Mouse (Mus musculus): Measurements from ENCODE around the gene Pigo. TPM values are rescaled to one million over a fixed set of nuclear protein-coding genes. Genes with fewer than 3 reads are reported as not detected.

Pigo gene
- total and polyA plus RNA-seq, 3 experiments: 9.7 to 11.8 (median 11.2) TPM

DNA sequence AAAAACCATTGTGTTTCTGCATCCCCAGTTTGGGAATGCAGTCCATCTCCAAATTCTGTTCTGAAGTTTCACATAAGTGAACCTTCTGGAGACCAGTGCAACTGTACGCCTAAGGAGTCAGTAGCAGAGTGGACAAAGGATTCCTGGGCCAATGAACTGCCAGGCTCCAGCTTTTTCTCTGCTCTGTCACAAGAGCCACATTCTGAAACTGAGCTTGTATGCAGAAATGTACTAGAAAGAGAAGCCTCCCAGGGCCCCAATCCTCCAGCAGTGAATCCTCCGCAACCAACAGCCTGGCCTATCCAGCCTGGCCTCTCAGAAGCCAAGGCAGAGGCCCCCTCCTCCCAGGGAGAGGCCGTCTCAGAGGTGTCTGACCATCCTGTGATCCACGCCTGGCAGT is 52.7 kb downstream of the Pigo start:
- peaks cover 31% of the 10 kb centered on the region for H3K27me3 ChIP-seq (ENCODE audit: insufficient read depth, low read length)
- peaks cover 15% of the 10 kb centered on the region for H3K36me3 ChIP-seq (replicated peaks)
- no peak for ATAC-seq (ENCODE audit: extremely low read depth, insufficient number of reproducible peaks, low FRiP score, poor library complexity, severe bottlenecking)
- no peak for TF ChIP-seq TAL1 (conservative IDR thresholded peaks at IDR 0.05; ENCODE audit: low read depth, low read length)
- no peak for TF ChIP-seq POLR2AphosphoS5 (IDR thresholded peaks at IDR 0.05; ENCODE audit: insufficient replicate concordance, low read depth, low read length)
- no peak for TF ChIP-seq CTCF (IDR thresholded peaks at IDR 0.05; ENCODE audit: low read depth, low read length)
- no peak for TF ChIP-seq GATA2 (IDR thresholded peaks at IDR 0.05; ENCODE audit: borderline replicate concordance, low read depth, low read length)
- TF ChIP-seq GATA1 (IDR thresholded peaks at IDR 0.05; ENCODE audit: borderline replicate concordance, low read length): no peak
- no peak for DNase-seq (ENCODE audit: low spot score)
- no peak overlapping the region for H3K4me3 ChIP-seq (ENCODE audit: low read depth, low read length)
- no peaks in the 10 kb centered on the region for H3K9me3 ChIP-seq (replicated peaks)
- no peaks in the 10 kb centered on the region for H3K4me1 ChIP-seq (ENCODE audit: insufficient read depth, low read depth, low read length)

DNA sequence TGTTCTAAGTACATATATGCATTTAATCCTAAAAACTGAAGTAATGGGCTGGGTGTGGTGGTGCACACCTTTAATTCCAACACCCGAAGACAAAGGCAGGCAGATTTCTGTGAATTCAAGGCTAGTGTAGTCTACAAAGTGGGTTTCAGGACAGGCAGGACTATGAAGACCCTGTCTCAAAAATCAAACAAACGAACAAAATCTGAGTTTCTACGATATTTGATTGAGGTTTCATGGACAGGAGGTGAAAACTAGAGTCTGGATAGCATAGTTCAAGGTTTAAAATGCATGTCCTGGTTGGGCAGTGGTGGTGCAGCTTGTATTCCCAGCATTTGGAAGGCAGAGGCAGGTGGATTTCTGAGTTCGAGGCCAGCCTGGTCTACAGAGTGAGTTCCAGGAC is 56.3 kb downstream of the Pigo start, which contains the start of gene 1700022I11Rik:
Gene 1700022I11Rik, plus strand, starts transcription at position 301 of the 400 bp plus-strand sequence.
- ATAC-seq (ENCODE audit: extremely low read depth, insufficient number of reproducible peaks, low FRiP score, poor library complexity, severe bottlenecking) (no peak), DNase-seq (ENCODE audit: low spot score) (no peak)
- Histone ChIP-seq H3K4me1 (ENCODE audit: insufficient read depth, low read depth, low read length) (peaks cover 15% of the 10 kb centered on the region), H3K4me3 (ENCODE audit: low read depth, low read length) (no peak within 1 kb of the TSS), H3K36me3 (replicated peaks) (no peaks in the 10 kb centered on the region), H3K27me3 (ENCODE audit: insufficient read depth, low read length) (peaks cover 46% of the 10 kb centered on the region), H3K9me3 (replicated peaks) (no peaks in the 10 kb centered on the region)
- no peak for TF ChIP-seq GATA1 (IDR thresholded peaks at IDR 0.05; ENCODE audit: borderline replicate concordance, low read length)
- no peak for TF ChIP-seq GATA2 (IDR thresholded peaks at IDR 0.05; ENCODE audit: borderline replicate concordance, low read depth, low read length)
- TF ChIP-seq TAL1 (conservative IDR thresholded peaks at IDR 0.05; ENCODE audit: low read depth, low read length): no peak
- TF ChIP-seq CTCF (IDR thresholded peaks at IDR 0.05; ENCODE audit: low read depth, low read length): no peak
- no peak for TF ChIP-seq POLR2AphosphoS5 (IDR thresholded peaks at IDR 0.05; ENCODE audit: insufficient replicate concordance, low read depth, low read length)

Other genes starting within 250 kb of the Pigo start
- 11.5 and 14.5 TPM in 2 replicates for gene Fam205a1, start 171.9 kb downstream of the Pigo start, total RNA-seq (2014; fragmentation: Nextera tagmentation)
- gene Fam205a1, start 171.9 kb downstream of the Pigo start, total RNA-seq (2017): 0.12 and 0.16 TPM in 2 replicates
- gene Fam205a1, start 171.9 kb downstream of the Pigo start, polyA plus RNA-seq (2012): 0.10 and 0.14 TPM in 2 replicates
- 0.34 and 0.60 TPM in 2 replicates for gene Gm12394, start 169.0 kb downstream of the Pigo start, total RNA-seq (2014; fragmentation: Nextera tagmentation)
- not detected in 2 replicates for gene Gm12394, start 169.0 kb downstream of the Pigo start, total RNA-seq (2017)
- gene Gm12394, start 169.0 kb downstream of the Pigo start, polyA plus RNA-seq (2012): not detected in 2 replicates
- not detected in 2 replicates for gene Fam205c, start 151.6 kb downstream of the Pigo start, total RNA-seq (2014; fragmentation: Nextera tagmentation)
- 0.05 TPM in 1 of 2 replicates, not detected in the other for gene Fam205c, start 151.6 kb downstream of the Pigo start, total RNA-seq (2017)
- gene Fam205c, start 151.6 kb downstream of the Pigo start, polyA plus RNA-seq (2012): 0.05 TPM in 1 of 2 replicates, not detected in the other
- gene Phf24, start 109.2 kb downstream of the Pigo start, total RNA-seq (2014; fragmentation: Nextera tagmentation): 1.8 TPM in 1 of 2 replicates, not detected in the other
- gene Phf24, start 109.2 kb downstream of the Pigo start, total RNA-seq (2017): 0.29 and 0.98 TPM in 2 replicates
- 0.04 TPM in 2 replicates for gene Phf24, start 109.2 kb downstream of the Pigo start, polyA plus RNA-seq (2012)
- gene Dnajb5, start 76.0 kb downstream of the Pigo start, total RNA-seq (2014; fragmentation: Nextera tagmentation): 4.1 and 7.5 TPM in 2 replicates
- 1.3 and 1.5 TPM in 2 replicates for gene Dnajb5, start 76.0 kb downstream of the Pigo start, total RNA-seq (2017)
- gene Dnajb5, start 76.0 kb downstream of the Pigo start, polyA plus RNA-seq (2012): 1.2 and 1.4 TPM in 2 replicates
- gene 1700022I11Rik, start 56.2 kb downstream of the Pigo start, total RNA-seq (2014; fragmentation: Nextera tagmentation): not detected in 2 replicates
- gene 1700022I11Rik, start 56.2 kb downstream of the Pigo start, total RNA-seq (2017): 1.1 and 1.4 TPM in 2 replicates
- gene 1700022I11Rik, start 56.2 kb downstream of the Pigo start, polyA plus RNA-seq (2012): 0.15 TPM in 1 of 2 replicates, not detected in the other
- 132 and 136 TPM in 2 replicates for gene Vcp, start 25.3 kb downstream of the Pigo start, total RNA-seq (2014; fragmentation: Nextera tagmentation)
- 211 and 261 TPM in 2 replicates for gene Vcp, start 25.3 kb downstream of the Pigo start, total RNA-seq (2017)
- 223 and 236 TPM in 2 replicates for gene Vcp, start 25.3 kb downstream of the Pigo start, polyA plus RNA-seq (2012)
- gene Fancg, start 15.3 kb downstream of the Pigo start, total RNA-seq (2014; fragmentation: Nextera tagmentation): 15.2 and 16.8 TPM in 2 replicates
- gene Fancg, start 15.3 kb downstream of the Pigo start, total RNA-seq (2017): 12.9 and 18.7 TPM in 2 replicates
- 4.3 and 9.4 TPM in 2 replicates for gene Fancg, start 15.3 kb downstream of the Pigo start, polyA plus RNA-seq (2012)
- 191 and 233 TPM in 2 replicates for gene Stoml2, start 5.9 kb upstream of the Pigo start, total RNA-seq (2014; fragmentation: Nextera tagmentation)
- gene Stoml2, start 5.9 kb upstream of the Pigo start, total RNA-seq (2017): 157 and 170 TPM in 2 replicates
- gene Stoml2, start 5.9 kb upstream of the Pigo start, polyA plus RNA-seq (2012): 145 and 169 TPM in 2 replicates
- gene Fam214b, start 20.4 kb upstream of the Pigo start, total RNA-seq (2014; fragmentation: Nextera tagmentation): 10.2 and 24.4 TPM in 2 replicates
- 12.6 and 17.8 TPM in 2 replicates for gene Fam214b, start 20.4 kb upstream of the Pigo start, total RNA-seq (2017)
- gene Fam214b, start 20.4 kb upstream of the Pigo start, polyA plus RNA-seq (2012): 15.0 and 17.7 TPM in 2 replicates
- gene Unc13b, start 33.1 kb upstream of the Pigo start, total RNA-seq (2014; fragmentation: Nextera tagmentation): 0.63 and 3.9 TPM in 2 replicates
- gene Unc13b, start 33.1 kb upstream of the Pigo start, total RNA-seq (2017): 4.0 and 5.5 TPM in 2 replicates
- 0.36 and 0.56 TPM in 2 replicates for gene Unc13b, start 33.1 kb upstream of the Pigo start, polyA plus RNA-seq (2012)
- gene Atp8b5, start 241.3 kb upstream of the Pigo start, total RNA-seq (2014; fragmentation: Nextera tagmentation): 5.3 and 9.4 TPM in 2 replicates
- gene Atp8b5, start 241.3 kb upstream of the Pigo start, total RNA-seq (2017): 2.6 and 3.5 TPM in 2 replicates
- gene Atp8b5, start 241.3 kb upstream of the Pigo start, polyA plus RNA-seq (2012): 0.23 and 0.24 TPM in 2 replicates